Mouse (Mus musculus) heart, embryonic 15.5 days (tissue): Measurements from ENCODE around the gene Mtmr3. TPM values are rescaled to one million over a fixed set of nuclear protein-coding genes. Genes with fewer than 3 reads are reported as not detected.

Experiments
- ATAC-seq: fragments of 200-750 bp; cut with Nextera tagmentation; replicated peaks from 2 replicates; pipeline ENCODE4 v1.8.0; 2017; ENCODE audit warnings: low read depth, moderate TSS enrichment; ENCODE audit not compliant: insufficient number of reproducible peaks, insufficient read depth, low FRiP score
- H3K27ac ChIP-seq: fragments of 300-500 bp; sonication (generic); 2 replicates; pipeline ENCODE4 v1.5.1; 2015; ENCODE audit warnings: mild to moderate bottlenecking, inconsistent platforms
- H3K27me3 ChIP-seq: fragments of 300-500 bp; sonication (generic); 2 replicates; pipeline ENCODE4 v1.6.1; 2015; ENCODE audit warnings: inconsistent platforms
- H3K36me3 ChIP-seq: fragments of 300-500 bp; sonication (generic); 2 replicates; pipeline ENCODE4 v1.6.1; 2015; ENCODE audit warnings: mild to moderate bottlenecking, inconsistent platforms
- H3K4me1 ChIP-seq: fragments of 300-500 bp; sonication (generic); replicated peaks from 2 replicates; pipeline ENCODE4 v1.6.1; 2015; ENCODE audit warnings: inconsistent platforms
- H3K4me2 ChIP-seq: fragments of 300-500 bp; sonication (generic); 2 replicates; pipeline ENCODE4 v1.6.1; 2015; ENCODE audit warnings: inconsistent platforms, mild to moderate bottlenecking, moderate library complexity
- H3K4me3 ChIP-seq: fragments of 300-500 bp; sonication (generic); 2 replicates; pipeline ENCODE4 v1.5.1; 2015; ENCODE audit warnings: mild to moderate bottlenecking, inconsistent platforms
- H3K9ac ChIP-seq: fragments of 300-500 bp; sonication (generic); 2 replicates; pipeline ENCODE4 v1.6.1; 2015; ENCODE audit warnings: mild to moderate bottlenecking, inconsistent platforms
- H3K9me3 ChIP-seq: fragments of 300-500 bp; sonication (generic); replicated peaks from 2 replicates; pipeline ENCODE4 v1.6.1; 2016; ENCODE audit warnings: inconsistent platforms
- WGBS: fragments of 180-500 bp; shearing (Covaris S2); methylation state at CpG from one replicate; pipeline ENCODE4 v1.1.7; 2015; ENCODE audit warnings: mixed read lengths; 5-methylcytosine and 5-hydroxymethylcytosine counted together
- polyA plus RNA-seq: library from polyadenylated mRNA; unstranded; fragments of >200 nt; fragmentation: Nextera tagmentation; extraction: Ambion mirVana; gene quantifications from 2 replicates; pipeline ENCODE4 v1.2.1, GENCODE M21; 2015

Mtmr3 gene
- polyA plus RNA-seq, 1 experiment from 2014 or later = 18.9 TPM

GRCm38 (mm10) chr11:4487401-4487965 is 107.2 kb downstream of the Mtmr3 start:
- peak; percentile 44 for ATAC-seq
- no peak overlapping the region for H3K4me3 ChIP-seq
- H3K27ac ChIP-seq = peak overlapping the region; percentile 26; the same call in 1 of the 2 replicates
- H3K4me2 ChIP-seq = no peak overlapping the region
- H3K9ac ChIP-seq = no peak overlapping the region
- no peaks in the 10 kb centered on the region for H3K9me3 ChIP-seq
- 46% methylated on average over 8 of the region's 8 CpGs for WGBS
- peaks cover 12% of the 10 kb centered on the region for H3K4me1 ChIP-seq
- peaks cover 97% of the 10 kb centered on the region for H3K36me3 ChIP-seq
- H3K27me3 ChIP-seq = no peaks in the 10 kb centered on the region

GRCm38 (mm10) chr11:4484541-4484940 is 110.1 kb downstream of the Mtmr3 start:
- ATAC-seq = no peak
- 92% methylated on average over 5 of the region's 5 CpGs for WGBS

GRCm38 (mm10) chr11:4482641-4483040 is 112.0 kb downstream of the Mtmr3 start:
- no peaks in the 10 kb centered on the region for H3K9me3 ChIP-seq
- peaks cover 6% of the 10 kb centered on the region for H3K4me1 ChIP-seq
- WGBS = 83% methylated on average over 5 of the region's 5 CpGs
- H3K27ac ChIP-seq = no peak overlapping the region
- no peak overlapping the region for H3K4me2 ChIP-seq
- H3K9ac ChIP-seq = no peak overlapping the region
- no peak for ATAC-seq
- H3K4me3 ChIP-seq = no peak overlapping the region
- peaks cover 86% of the 10 kb centered on the region for H3K36me3 ChIP-seq
- H3K27me3 ChIP-seq = no peaks in the 10 kb centered on the region

More at GRCm38 (mm10) chr11:4484541-4484940, 110.1 kb downstream of the Mtmr3 start:
- H3K9ac ChIP-seq = no peak overlapping the region
- no peak overlapping the region for H3K4me3 ChIP-seq
- H3K36me3 ChIP-seq = peaks cover 97% of the 10 kb centered on the region
- H3K4me1 ChIP-seq = peaks cover 12% of the 10 kb centered on the region
- no peaks in the 10 kb centered on the region for H3K9me3 ChIP-seq
- H3K4me2 ChIP-seq = no peak overlapping the region
- no peak overlapping the region for H3K27ac ChIP-seq
- H3K27me3 ChIP-seq = no peaks in the 10 kb centered on the region

GRCm38 (mm10) chr11:4476184-4476697 is 118.4 kb downstream of the Mtmr3 start:
- H3K36me3 ChIP-seq = peaks cover 23% of the 10 kb centered on the region
- no peak for ATAC-seq
- H3K27ac ChIP-seq = no peak overlapping the region
- H3K4me3 ChIP-seq = no peak overlapping the region
- H3K9ac ChIP-seq = no peak overlapping the region
- H3K4me2 ChIP-seq = no peak overlapping the region
- no peaks in the 10 kb centered on the region for H3K9me3 ChIP-seq
- no peaks in the 10 kb centered on the region for H3K27me3 ChIP-seq
- WGBS = 88% methylated on average over 4 of the region's 4 CpGs
- no peaks in the 10 kb centered on the region for H3K4me1 ChIP-seq

GRCm38 (mm10) chr11:4472464-4473179 is 122.0 kb downstream of the Mtmr3 start:
- no peak for ATAC-seq
- H3K27me3 ChIP-seq = no peaks in the 10 kb centered on the region
- H3K27ac ChIP-seq = no peak overlapping the region
- whole genome bisulfite sequencing = 77% methylated on average over 7 of the region's 7 CpGs
- H3K4me1 ChIP-seq = no peaks in the 10 kb centered on the region
- no peaks in the 10 kb centered on the region for H3K36me3 ChIP-seq
- H3K4me2 ChIP-seq = no peak overlapping the region
- H3K4me3 ChIP-seq = no peak overlapping the region
- no peaks in the 10 kb centered on the region for H3K9me3 ChIP-seq
- H3K9ac ChIP-seq = no peak overlapping the region

- no peak for ATAC-seq
- WGBS = 85% methylated on average over 5 of the region's 5 CpGs
- no peaks in the 10 kb centered on the region for H3K4me1 ChIP-seq
Measured at GRCm38 (mm10) chr11:4471734-4472133, 122.9 kb downstream of the Mtmr3 start.

GRCm38 (mm10) chr11:4471251-4471650 is 123.4 kb downstream of the Mtmr3 start:
- Histone ChIP-seq H3K9me3 (no peaks in the 10 kb centered on the region), H3K4me1 (no peaks in the 10 kb centered on the region), H3K9ac (no peak overlapping the region), H3K4me3 (no peak overlapping the region), H3K27me3 (no peaks in the 10 kb centered on the region), H3K27ac (no peak overlapping the region), H3K36me3 (no peaks in the 10 kb centered on the region), H3K4me2 (no peak overlapping the region)
- ATAC-seq = no peak

More at GRCm38 (mm10) chr11:4471734-4472133, 122.9 kb downstream of the Mtmr3 start:
- Histone ChIP-seq H3K9me3 (no peaks in the 10 kb centered on the region), H3K9ac (no peak overlapping the region), H3K27me3 (no peaks in the 10 kb centered on the region), H3K27ac (no peak overlapping the region), H3K4me2 (no peak overlapping the region), H3K4me3 (no peak overlapping the region), H3K36me3 (no peaks in the 10 kb centered on the region)

GRCm38 (mm10) chr11:4469091-4469490 is 125.6 kb downstream of the Mtmr3 start:
- Histone ChIP-seq H3K4me2 (no peak overlapping the region), H3K27me3 (no peaks in the 10 kb centered on the region), H3K4me3 (no peak overlapping the region), H3K27ac (no peak overlapping the region), H3K9ac (no peak overlapping the region), H3K36me3 (no peaks in the 10 kb centered on the region), H3K4me1 (no peaks in the 10 kb centered on the region), H3K9me3 (no peaks in the 10 kb centered on the region)
- 62% methylated on average over 5 of the region's 5 CpGs for WGBS
- no peak for ATAC-seq

- Histone ChIP-seq H3K9me3 (no peaks in the 10 kb centered on the region), H3K9ac (no peak overlapping the region), H3K36me3 (no peaks in the 10 kb centered on the region), H3K27ac (no peak overlapping the region), H3K4me2 (no peak overlapping the region), H3K27me3 (no peaks in the 10 kb centered on the region), H3K4me1 (no peaks in the 10 kb centered on the region), H3K4me3 (no peak overlapping the region)
- 88% methylated on average over 1 of the region's 1 CpGs for WGBS
- no peak for ATAC-seq
Measured at GRCm38 (mm10) chr11:4467436-4467835, 127.2 kb downstream of the Mtmr3 start.

- ATAC-seq = no peak
Measured at GRCm38 (mm10) chr11:4466191-4466590, 128.5 kb downstream of the Mtmr3 start.

GRCm38 (mm10) chr11:4464616-4465015 is 130.0 kb downstream of the Mtmr3 start:
- ATAC-seq = no peak
- H3K4me3 ChIP-seq = no peak overlapping the region
- no peaks in the 10 kb centered on the region for H3K4me1 ChIP-seq
- no peak overlapping the region for H3K9ac ChIP-seq
- no peak overlapping the region for H3K27ac ChIP-seq
- peaks cover 10% of the 10 kb centered on the region; the same call in 1 of the 2 replicates for H3K27me3 ChIP-seq
- 84% methylated on average over 4 of the region's 4 CpGs for whole genome bisulfite sequencing
- no peaks in the 10 kb centered on the region for H3K36me3 ChIP-seq
- no peaks in the 10 kb centered on the region for H3K9me3 ChIP-seq
- H3K4me2 ChIP-seq = no peak overlapping the region

More at GRCm38 (mm10) chr11:4466191-4466590, 128.5 kb downstream of the Mtmr3 start:
- H3K4me3 ChIP-seq = no peak overlapping the region
- H3K9ac ChIP-seq = no peak overlapping the region
- 60% methylated on average over 4 of the region's 4 CpGs for WGBS
- no peaks in the 10 kb centered on the region for H3K4me1 ChIP-seq
- no peak overlapping the region for H3K27ac ChIP-seq
- no peak overlapping the region for H3K4me2 ChIP-seq
- H3K27me3 ChIP-seq = no peaks in the 10 kb centered on the region
- no peaks in the 10 kb centered on the region for H3K36me3 ChIP-seq
- H3K9me3 ChIP-seq = no peaks in the 10 kb centered on the region
